Mouse (Mus musculus) liver, embryonic 11.5 days (tissue): ENCODE measurements around the gene Pde9a. TPM values are rescaled to one million over a fixed set of nuclear protein-coding genes. Genes with fewer than 3 reads are reported as not detected.

Experiments
- ATAC-seq: fragments of 200-750 bp; cut with Nextera tagmentation; replicated peaks from 2 replicates; pipeline ENCODE4 v1.8.0; 2017; ENCODE audit warnings: moderate number of reproducible peaks, mild to moderate bottlenecking, moderate TSS enrichment, moderate library complexity; ENCODE audit not compliant: low FRiP score
- DNase-seq: peaks from one replicate; pipeline ENCODE4 v3.0.0-alpha.2; 2017; ENCODE audit warnings: low spot score
- H3K27ac ChIP-seq: fragments of 300-500 bp; sonication (generic); 2 replicates; pipeline ENCODE4 v1.5.1; 2014; ENCODE audit warnings: mild to moderate bottlenecking, low read depth, low read length, control low read depth
- H3K27me3 ChIP-seq: fragments of 300-500 bp; sonication (generic); replicated peaks from 2 replicates; pipeline ENCODE4 v1.6.1; 2014; ENCODE audit warnings: low read length, mixed read lengths; ENCODE audit not compliant: control insufficient read depth, insufficient read depth
- H3K36me3 ChIP-seq: fragments of 300-500 bp; sonication (generic); 2 replicates; pipeline ENCODE4 v1.6.1; 2014; ENCODE audit warnings: mild to moderate bottlenecking, low read length, moderate library complexity, mixed read lengths; ENCODE audit not compliant: control insufficient read depth, insufficient read depth
- H3K4me1 ChIP-seq: fragments of 300-500 bp; sonication (generic); replicated peaks from 2 replicates; pipeline ENCODE4 v1.6.1; 2014; ENCODE audit warnings: low read length, mixed read lengths; ENCODE audit not compliant: control insufficient read depth, insufficient read depth
- H3K4me2 ChIP-seq: fragments of 300-500 bp; sonication (generic); 2 replicates; pipeline ENCODE4 v1.6.1; 2014; ENCODE audit warnings: mild to moderate bottlenecking, control low read depth, moderate library complexity
- H3K4me3 ChIP-seq: fragments of 300-500 bp; sonication (generic); 2 replicates; pipeline ENCODE4 v1.5.1; 2014; ENCODE audit warnings: low read depth, low read length, control low read depth
- H3K9ac ChIP-seq: fragments of 300-500 bp; sonication (generic); 2 replicates; pipeline ENCODE4 v1.6.1; 2014; ENCODE audit warnings: low read depth, low read length, control low read depth
- H3K9me3 ChIP-seq: fragments of 300-500 bp; sonication (generic); 2 replicates; pipeline ENCODE4 v1.6.1; 2016; ENCODE audit warnings: low read length, inconsistent platforms, mixed read lengths; ENCODE audit not compliant: control insufficient read depth
- WGBS: fragments of 180-500 bp; shearing (Covaris S2); extraction: QIAGEN DNeasy Blood & Tissue Kit; methylation state at CpG from one replicate; pipeline ENCODE4 v1.1.7; 2014; 5-methylcytosine and 5-hydroxymethylcytosine counted together
- polyA plus RNA-seq: library from polyadenylated mRNA; unstranded; fragments of >200 nt; fragmentation: Nextera tagmentation; extraction: Ambion mirVana; gene quantifications from 2 replicates; pipeline ENCODE4 v1.2.1, GENCODE M21; 2014

Gene Pde9a
- polyA plus RNA-seq, 1 experiment from 2014 or later: 10.4 TPM

GRCm38 (mm10) chr17:31474388-31474787 is 88.4 kb downstream of the Pde9a start:
- no peak for DNase-seq
- 72% methylated on average over 6 of the region's 6 CpGs for WGBS

DNA sequence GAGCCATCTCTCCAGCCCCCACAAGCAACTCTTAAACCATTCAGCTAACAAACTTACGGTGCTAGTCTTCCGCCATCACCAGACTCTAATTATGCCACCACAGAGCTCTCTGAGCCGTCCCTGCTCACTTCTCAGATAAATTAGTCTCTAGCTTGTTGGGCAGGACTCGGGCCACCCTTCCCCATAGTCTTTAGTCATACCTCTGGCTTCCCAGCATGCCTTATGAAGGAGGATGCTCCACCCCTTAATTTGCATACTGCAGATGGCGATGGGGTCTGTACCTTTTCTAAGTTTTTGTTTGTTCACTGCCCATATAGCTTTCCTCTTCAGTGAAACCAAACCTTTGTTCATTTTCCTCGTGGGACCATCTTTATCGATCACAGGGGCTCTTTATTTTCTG is 92.6 kb downstream of the Pde9a start:
- H3K4me1 ChIP-seq: peaks cover 5% of the 10 kb centered on the region
- no peak overlapping the region for H3K4me3 ChIP-seq
- no peaks in the 10 kb centered on the region for H3K36me3 ChIP-seq
- no peak for DNase-seq
- no peak overlapping the region for H3K4me2 ChIP-seq
- no peak for ATAC-seq
- no peak overlapping the region for H3K9ac ChIP-seq
- no peaks in the 10 kb centered on the region for H3K27me3 ChIP-seq
- no peak overlapping the region for H3K27ac ChIP-seq
- 72% methylated on average over 7 of the region's 7 CpGs for WGBS
- H3K9me3 ChIP-seq: no peaks in the 10 kb centered on the region

More at GRCm38 (mm10) chr17:31474388-31474787, 88.4 kb downstream of the Pde9a start:
- no peak overlapping the region for H3K4me3 ChIP-seq
- no peak overlapping the region for H3K27ac ChIP-seq
- peaks cover 5% of the 10 kb centered on the region for H3K4me1 ChIP-seq
- no peaks in the 10 kb centered on the region for H3K9me3 ChIP-seq
- no peaks in the 10 kb centered on the region for H3K36me3 ChIP-seq
- no peak overlapping the region for H3K4me2 ChIP-seq
- no peak overlapping the region for H3K9ac ChIP-seq
- no peaks in the 10 kb centered on the region for H3K27me3 ChIP-seq
- ATAC-seq: no peak

- Histone ChIP-seq H3K4me2 (no peak overlapping the region), H3K27me3 (no peaks in the 10 kb centered on the region), H3K4me3 (no peak overlapping the region), H3K4me1 (peaks cover 5% of the 10 kb centered on the region), H3K9ac (no peak overlapping the region), H3K9me3 (no peaks in the 10 kb centered on the region), H3K27ac (no peak overlapping the region), H3K36me3 (no peaks in the 10 kb centered on the region)
- DNase-seq (no peak), ATAC-seq (no peak)
- 58% methylated on average over 11 of the region's 11 CpGs for WGBS
These were observed 93.3 kb downstream of the Pde9a start for GRCm38 (mm10) chr17:31479108-31479844.

DNA sequence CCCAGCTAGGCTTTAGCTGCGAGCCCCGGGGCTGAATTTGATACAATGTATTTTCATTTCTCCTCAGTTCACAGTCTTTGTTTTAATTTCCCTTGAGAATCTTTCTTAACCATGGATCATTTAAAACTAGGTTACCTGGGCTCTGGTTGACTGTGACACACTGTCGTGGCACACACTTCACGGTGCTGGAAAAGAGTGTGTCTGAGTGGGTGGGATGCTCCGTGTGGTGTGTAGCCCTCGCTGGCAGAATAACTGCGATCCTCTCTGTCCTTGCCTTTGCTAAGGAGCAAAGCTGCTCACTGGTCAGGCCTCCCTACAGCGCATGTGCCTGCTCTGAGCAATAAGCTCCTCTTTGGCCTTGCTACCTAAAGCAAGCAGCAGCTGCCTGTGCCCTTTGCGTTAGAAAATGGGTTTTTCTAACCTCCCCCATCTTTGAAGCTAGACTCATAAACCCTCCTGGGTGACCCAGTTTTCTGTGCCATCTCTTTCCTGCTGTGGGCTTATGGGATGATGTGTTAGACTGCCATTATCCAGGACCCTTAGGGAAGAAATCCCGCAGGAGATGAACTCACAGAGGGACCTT is 100.7 kb downstream of the Pde9a start:
- Histone ChIP-seq H3K4me1 (no peaks in the 10 kb centered on the region), H3K4me2 (no peak overlapping the region), H3K9me3 (no peaks in the 10 kb centered on the region), H3K4me3 (no peak overlapping the region), H3K36me3 (no peaks in the 10 kb centered on the region), H3K27ac (no peak overlapping the region), H3K9ac (no peak overlapping the region), H3K27me3 (no peaks in the 10 kb centered on the region)
- DNase-seq: no peak
- WGBS: 79% methylated on average over 10 of the region's 10 CpGs
- ATAC-seq: no peak

DNA sequence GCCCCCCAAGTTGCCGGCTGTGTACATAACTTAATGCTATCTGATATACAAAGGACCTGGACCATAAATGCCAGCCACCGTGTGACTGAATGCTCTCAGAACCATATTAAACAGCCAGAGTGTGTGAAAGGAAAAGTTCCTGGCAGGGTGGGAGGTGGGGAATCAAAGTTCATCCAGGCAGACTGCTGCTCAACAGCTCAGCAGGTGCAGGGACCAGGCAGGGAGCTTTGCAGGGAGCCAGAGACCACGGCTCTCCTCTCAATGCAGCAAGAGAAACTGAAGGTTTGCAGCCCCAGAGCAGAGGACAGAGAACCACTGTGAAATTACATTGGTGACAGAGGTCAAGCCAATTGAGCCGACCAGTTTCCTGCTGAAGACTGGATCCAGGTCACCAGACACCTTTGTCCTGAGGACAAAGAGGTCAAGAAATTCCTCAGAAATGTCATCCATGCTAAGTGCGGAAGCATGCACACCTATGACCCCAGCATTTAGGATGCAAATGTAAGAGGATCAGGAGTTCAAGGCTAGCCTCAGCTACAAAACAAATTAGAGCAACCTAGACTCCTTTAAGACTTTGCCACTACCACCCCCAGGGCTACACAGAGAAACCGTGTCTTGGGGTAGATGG is 101.5 kb downstream of the Pde9a start:
- Histone ChIP-seq H3K4me1 (no peaks in the 10 kb centered on the region), H3K9me3 (no peaks in the 10 kb centered on the region), H3K36me3 (no peaks in the 10 kb centered on the region), H3K27me3 (no peaks in the 10 kb centered on the region), H3K4me2 (no peak overlapping the region), H3K9ac (no peak overlapping the region), H3K4me3 (no peak overlapping the region), H3K27ac (no peak overlapping the region)
- WGBS: 58% methylated on average over 6 of the region's 6 CpGs
- ATAC-seq (no peak), DNase-seq (no peak)

GRCm38 (mm10) chr17:31491355-31491754 is 105.3 kb downstream of the Pde9a start:
- Histone ChIP-seq H3K4me3 (no peak overlapping the region), H3K27me3 (no peaks in the 10 kb centered on the region)

GRCm38 (mm10) chr17:31492416-31492815 is 106.4 kb downstream of the Pde9a start:
- 0% methylated on average over 2 of the region's 2 CpGs for WGBS
- Histone ChIP-seq H3K27me3 (no peaks in the 10 kb centered on the region), H3K4me1 (no peaks in the 10 kb centered on the region), H3K4me2 (no peak overlapping the region), H3K9ac (no peak overlapping the region), H3K4me3 (no peak overlapping the region), H3K36me3 (peaks cover 18% of the 10 kb centered on the region), H3K9me3 (no peaks in the 10 kb centered on the region), H3K27ac (no peak overlapping the region)
- ATAC-seq (no peak), DNase-seq (peak; percentile 69)

More at GRCm38 (mm10) chr17:31491355-31491754, 105.3 kb downstream of the Pde9a start:
- no peak overlapping the region for H3K4me2 ChIP-seq
- H3K4me1 ChIP-seq: no peaks in the 10 kb centered on the region
- H3K9ac ChIP-seq: no peak overlapping the region
- ATAC-seq (no peak), DNase-seq (no peak)
- H3K27ac ChIP-seq: no peak overlapping the region
- no peaks in the 10 kb centered on the region for H3K9me3 ChIP-seq
- H3K36me3 ChIP-seq: peaks cover 10% of the 10 kb centered on the region

DNA sequence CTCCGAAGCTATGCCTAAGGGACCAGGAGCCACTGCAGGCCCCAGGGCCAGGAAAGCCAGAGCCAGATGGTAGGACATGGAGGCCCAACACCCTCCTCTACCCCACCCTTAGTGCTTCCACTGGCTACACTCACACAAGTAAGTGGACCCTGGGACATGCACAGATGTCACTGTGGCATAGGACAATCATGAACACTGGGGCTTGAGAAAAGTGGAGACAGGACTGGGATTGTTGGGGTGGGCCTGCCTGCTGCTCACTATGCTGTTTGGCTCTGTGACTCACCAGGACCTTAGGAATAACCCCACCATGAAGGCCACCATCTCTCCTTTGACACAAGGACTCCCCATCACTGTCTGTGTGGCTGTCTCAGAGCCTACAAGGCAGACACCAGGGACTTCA is 109.0 kb downstream of the Pde9a start:
- Histone ChIP-seq H3K9ac (no peak overlapping the region), H3K4me2 (no peak overlapping the region), H3K4me1 (no peaks in the 10 kb centered on the region), H3K27ac (no peak overlapping the region), H3K27me3 (no peaks in the 10 kb centered on the region), H3K4me3 (no peak overlapping the region), H3K9me3 (no peaks in the 10 kb centered on the region), H3K36me3 (peaks cover 34% of the 10 kb centered on the region)
- 94% methylated on average over 1 of the region's 1 CpGs for WGBS
- no peak for DNase-seq
- ATAC-seq: no peak
